Mouse (Mus musculus) midbrain, embryonic 14.5 days (tissue): ENCODE results near the gene Casc4. TPM values are rescaled to one million over a fixed set of nuclear protein-coding genes. Genes with fewer than 3 reads are reported as not detected.
A peak's percentile ranks its signal among the peaks of the same experiment; 100 is the strongest.

Experiments
- ATAC-seq: fragments of 200-750 bp; cut with Nextera tagmentation; 2 replicates; pipeline ENCODE4 v1.8.0; 2017; ENCODE audit warnings: moderate number of reproducible peaks, moderate library complexity; ENCODE audit not compliant: low FRiP score, low TSS enrichment
- DNase-seq: peaks from one replicate; pipeline ENCODE4 v3.0.0-alpha.2; 2015
- H3K27ac ChIP-seq: fragments of 300-500 bp; sonication (generic); replicated peaks from 2 replicates; pipeline ENCODE4 v1.5.1; 2014; ENCODE audit warnings: mild to moderate bottlenecking, low read depth, low read length, moderate library complexity
- H3K27me3 ChIP-seq: fragments of 300-500 bp; sonication (generic); 2 replicates; pipeline ENCODE4 v1.6.1; 2014; ENCODE audit warnings: low read length, control low read depth, mixed read lengths; ENCODE audit not compliant: control insufficient read depth, insufficient read depth
- H3K36me3 ChIP-seq: fragments of 300-500 bp; sonication (generic); 2 replicates; pipeline ENCODE4 v1.6.1; 2014; ENCODE audit warnings: low read length, control low read depth; ENCODE audit not compliant: control insufficient read depth, insufficient read depth
- H3K4me1 ChIP-seq: fragments of 300-500 bp; sonication (generic); 2 replicates; pipeline ENCODE4 v1.6.1; 2014; ENCODE audit warnings: mild to moderate bottlenecking, antibody characterized with exemption, low read length, control low read depth; ENCODE audit not compliant: control insufficient read depth, insufficient read depth
- H3K4me2 ChIP-seq: fragments of 300-500 bp; sonication (generic); 2 replicates; pipeline ENCODE4 v1.6.1; 2014; ENCODE audit warnings: mild to moderate bottlenecking, low read length, moderate library complexity
- H3K4me3 ChIP-seq: fragments of 300-500 bp; sonication (generic); replicated peaks from 2 replicates; pipeline ENCODE4 v1.5.1; 2014; ENCODE audit warnings: low read depth, low read length
- H3K9ac ChIP-seq: fragments of 300-500 bp; sonication (generic); replicated peaks from 2 replicates; pipeline ENCODE4 v1.6.1; 2014; ENCODE audit warnings: mild to moderate bottlenecking, low read length, moderate library complexity
- H3K9me3 ChIP-seq: fragments of 300-500 bp; sonication (generic); 2 replicates; pipeline ENCODE4 v1.6.1; 2016; ENCODE audit warnings: low read length, control low read depth, mixed read lengths; ENCODE audit not compliant: control insufficient read depth
- WGBS: fragments of 180-500 bp; shearing (Covaris S2); extraction: QIAGEN DNeasy Blood & Tissue Kit; methylation state at CpG from one replicate; pipeline ENCODE4 v1.1.7; 2014; 5-methylcytosine and 5-hydroxymethylcytosine counted together
- polyA plus RNA-seq: library from polyadenylated mRNA; unstranded; fragments of >200 nt; fragmentation: Nextera tagmentation; extraction: Ambion mirVana; gene quantifications from 2 replicates; pipeline ENCODE4 v1.2.1, GENCODE M21; 2014

Casc4 gene
- polyA plus RNA-seq, 1 experiment from 2014 or later, result 26.7 TPM

DNA sequence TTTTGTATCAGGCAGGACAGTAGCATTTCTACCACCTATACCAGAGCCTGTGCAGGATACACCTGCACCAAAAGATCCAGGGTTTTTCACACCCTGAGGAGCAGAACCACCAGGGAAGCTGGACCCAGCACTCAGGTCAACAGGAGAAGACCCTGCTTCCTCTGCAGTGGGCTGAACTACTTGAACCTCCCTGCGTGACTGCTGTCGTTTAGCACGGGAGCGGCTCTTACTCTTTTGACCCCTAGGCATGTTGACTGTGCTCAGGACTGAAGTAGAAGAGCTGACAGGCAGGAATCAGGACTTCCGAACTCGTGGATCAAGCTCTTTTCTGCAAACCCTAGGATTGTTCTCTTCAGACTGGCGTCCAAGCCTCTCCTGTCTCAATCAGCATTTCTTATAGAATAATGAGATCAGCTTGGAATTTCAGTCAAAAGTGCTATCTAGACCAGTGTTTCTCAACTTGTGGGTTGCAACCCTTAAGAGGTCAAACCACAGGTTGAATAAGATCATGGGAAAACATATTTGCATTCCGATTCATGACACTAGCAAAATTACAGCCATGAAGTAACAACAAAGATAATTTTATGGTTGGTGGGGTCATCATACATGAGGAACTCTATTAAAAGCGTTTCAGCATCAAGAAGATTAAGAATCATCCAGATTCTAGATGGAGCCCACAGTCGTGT is 88.3 kb downstream of the Casc4 start:
- Histone ChIP-seq H3K4me2 (peak overlapping the region; percentile 59), H3K9ac (peak overlapping the region; percentile 89), H3K4me1 (peaks cover 22% of the 10 kb centered on the region), H3K36me3 (no peaks in the 10 kb centered on the region), H3K9me3 (no peaks in the 10 kb centered on the region), H3K4me3 (peak overlapping the region; percentile 84), H3K27me3 (no peaks in the 10 kb centered on the region), H3K27ac (peak overlapping the region; percentile 90)
- DNase-seq, result no peak
- WGBS, result 21% methylated on average over 10 of the region's 10 CpGs
- no peak for ATAC-seq

- peak within 1 kb of the TSS; percentile 90 for H3K27ac ChIP-seq
- WGBS, result under 1% methylated on average over 48 of the region's 48 CpGs
These were observed 89.0 kb downstream of the Casc4 start, which contains the start of the genes Ctdspl2 and Mageb3 for GRCm38 (mm10) chr2:121955765-121956223. Gene Ctdspl2 (plus strand): TSS chr2:121956001. Gene Mageb3 (minus strand): TSS chr2:121956092.

GRCm38 (mm10) chr2:121956224-121957018 is 89.7 kb downstream of the Casc4 start:
- WGBS, result under 1% methylated on average over 46 of the region's 47 CpGs
- peak; percentile 97 for DNase-seq
- peak; percentile 96 for ATAC-seq
- peak overlapping the region; percentile 89 for H3K9ac ChIP-seq
- H3K4me2 ChIP-seq, result peak overlapping the region; percentile 59
- H3K9me3 ChIP-seq, result no peaks in the 10 kb centered on the region
- peak overlapping the region; percentile 84 for H3K4me3 ChIP-seq
- H3K36me3 ChIP-seq, result no peaks in the 10 kb centered on the region
- no peaks in the 10 kb centered on the region for H3K27me3 ChIP-seq
- peaks cover 22% of the 10 kb centered on the region for H3K4me1 ChIP-seq
- peak overlapping the region; percentile 90 for H3K27ac ChIP-seq

More at GRCm38 (mm10) chr2:121955765-121956223, 89.0 kb downstream of the Casc4 start, which contains the start of the genes Ctdspl2 and Mageb3:
- Histone ChIP-seq H3K9ac (peak within 1 kb of the TSS; percentile 89), H3K9me3 (no peaks in the 10 kb centered on the region), H3K4me3 (peak within 1 kb of the TSS; percentile 84), H3K27me3 (no peaks in the 10 kb centered on the region), H3K4me2 (peak within 1 kb of the TSS; percentile 59), H3K36me3 (no peaks in the 10 kb centered on the region), H3K4me1 (peaks cover 22% of the 10 kb centered on the region)
- DNase-seq, result peak; percentile 97
- peak; percentile 94 for ATAC-seq

GRCm38 (mm10) chr2:121957216-121957792 is 90.5 kb downstream of the Casc4 start:
- Histone ChIP-seq H3K27me3 (no peaks in the 10 kb centered on the region), H3K4me2 (peak overlapping the region; percentile 59), H3K36me3 (0 out of 2 replicates have a peak, but pooled peaks cover 5% of the 10 kb centered on the region), H3K9ac (peak overlapping the region; percentile 89), H3K27ac (no peak overlapping the region), H3K4me1 (peaks cover 22% of the 10 kb centered on the region), H3K9me3 (no peaks in the 10 kb centered on the region), H3K4me3 (peak overlapping the region; percentile 84)
- ATAC-seq (no peak), DNase-seq (no peak)
- WGBS, result 14% methylated on average over 8 of the region's 8 CpGs

Other genes starting within 250 kb of the Casc4 start
- gene Frmd5, start 59.9 kb upstream of the Casc4 start, polyA plus RNA-seq, result 29.0 and 32.0 TPM in 2 replicates
- 34.1 and 41.1 TPM in 2 replicates for gene Ctdspl2, start 89.0 kb downstream of the Casc4 start, polyA plus RNA-seq
- 0.63 and 0.89 TPM in 2 replicates for gene Mageb3, start 89.1 kb downstream of the Casc4 start, polyA plus RNA-seq
- 10.1 TPM in 2 replicates for gene Eif3j1, start 161.6 kb downstream of the Casc4 start, polyA plus RNA-seq